Mouse (Mus musculus) spleen, postnatal 4 days (tissue): ENCODE results near the gene Olfr1425.
"Not testable (repeated sequence)": the region's sequence is repeated elsewhere in the genome, so short reads cannot be mapped to it uniquely, and the experiment has no call there.

Experiments used
- DNase-seq, 2 experiments: peaks; one replicate each; pipeline ENCODE4 v3.0.0; 2022; ENCODE audit warnings: low spot score in 2 of 2

Olfr1425 gene

DNA sequence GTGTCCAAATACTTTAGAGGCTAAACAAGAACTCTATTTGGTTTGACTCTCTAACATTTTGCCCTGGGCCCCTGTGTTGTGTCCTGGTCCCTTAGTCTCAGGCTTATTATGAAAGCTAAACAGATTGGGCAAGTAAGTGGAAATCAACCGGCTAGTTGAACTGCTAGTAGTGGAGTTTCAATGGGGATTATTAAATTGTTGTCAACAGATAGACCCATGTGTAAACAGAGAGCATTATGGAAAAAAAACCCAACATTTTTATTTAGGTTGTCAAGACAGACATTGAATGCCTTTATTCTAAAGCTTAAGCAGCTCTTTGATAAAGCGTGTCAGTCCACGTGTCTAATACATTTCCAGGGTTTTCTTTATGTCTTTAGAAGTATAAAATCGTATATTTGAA, at the start of gene Olfr1425:
Gene Olfr1425, minus strand, starts transcription at position 101 of the 400 bp plus-strand sequence.
- DNase-seq, result not testable (repeated sequence)

DNA sequence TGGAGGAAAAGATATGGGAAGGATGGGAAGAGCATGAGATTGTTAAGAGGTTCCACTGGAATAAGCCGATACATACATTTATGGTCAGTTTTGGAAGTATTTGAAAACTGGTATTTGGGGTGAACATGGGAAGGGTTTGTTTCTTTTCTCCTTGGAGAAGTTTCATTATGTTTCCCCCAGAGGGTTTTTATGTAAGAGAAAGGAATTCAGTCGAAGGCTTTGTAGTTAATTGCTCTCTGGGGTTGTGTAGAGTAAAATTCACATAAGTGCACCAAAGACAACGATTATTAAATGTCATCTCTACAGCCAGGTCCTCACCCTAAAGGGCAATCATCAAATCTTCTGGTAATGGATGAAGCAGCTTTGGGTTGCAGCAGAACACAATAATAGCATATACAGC, 45.6 kb upstream of the Olfr1425 start, which contains the start of gene Olfr76:
Gene Olfr76, minus strand, starts transcription at position 101 of the 400 bp plus-strand sequence.
- no peak for DNase-seq

DNA sequence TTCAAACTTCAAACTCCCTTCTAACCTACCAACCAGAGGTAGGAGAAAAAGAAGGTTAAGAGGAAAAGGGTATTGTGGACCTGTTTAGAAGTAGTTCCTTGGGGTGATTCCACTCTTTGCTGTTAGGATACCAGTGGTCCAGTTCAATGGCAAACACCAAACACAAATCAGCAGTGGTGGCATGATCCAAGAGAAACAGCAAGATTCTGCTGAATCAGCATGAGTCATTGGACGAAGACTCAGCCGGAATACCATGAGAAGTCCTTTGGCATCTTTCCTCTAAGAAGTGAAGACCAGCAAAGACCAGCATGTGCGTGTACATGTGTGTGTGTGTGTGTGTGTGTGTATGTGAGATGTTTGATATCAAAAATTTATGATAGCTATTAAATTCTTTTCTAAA, 38.9 kb upstream of the Olfr1425 start:
- no peak for DNase-seq

DNA sequence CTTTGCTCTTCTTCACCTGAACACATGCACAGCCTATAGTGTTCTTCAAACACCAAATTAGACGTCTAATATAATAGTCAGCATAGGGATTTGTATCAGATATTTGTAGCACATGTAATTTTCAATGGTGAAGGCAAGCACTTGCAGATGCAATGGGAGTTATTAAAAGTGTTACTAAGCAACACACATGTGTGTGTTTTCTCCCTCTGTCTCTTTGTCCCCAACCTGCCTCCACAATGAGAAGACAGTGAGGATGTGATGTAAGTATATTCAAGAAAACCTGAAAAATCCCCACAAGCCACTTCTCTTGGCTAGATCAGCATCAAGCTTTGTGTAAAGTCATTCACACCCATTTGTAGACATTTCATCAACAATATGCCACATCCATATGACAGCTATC, 38.3 kb upstream of the Olfr1425 start, which contains the start of gene Olfr1428:
Gene Olfr1428, minus strand, starts transcription at position 101 of the 400 bp plus-strand sequence.
- no peak for DNase-seq

DNA sequence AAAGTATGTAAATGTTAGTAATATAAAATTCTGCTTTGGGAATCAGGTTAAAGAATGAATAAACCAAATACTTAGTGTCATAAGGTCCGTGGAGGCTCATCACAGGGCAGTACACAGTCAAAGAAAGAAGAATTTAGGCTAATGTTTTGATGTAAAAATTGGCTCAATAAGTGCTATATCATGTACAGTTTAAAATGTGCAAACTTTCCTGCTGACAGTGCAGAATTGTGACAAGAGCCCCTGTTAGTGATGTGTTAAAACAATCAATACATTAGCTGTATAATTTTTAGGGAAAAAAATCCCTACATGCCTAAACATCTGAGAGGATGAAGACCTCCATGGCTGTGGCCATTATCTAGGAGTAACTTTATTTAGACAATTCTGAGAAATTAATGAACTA, 36.3 kb upstream of the Olfr1425 start:
- no peak for DNase-seq

DNA sequence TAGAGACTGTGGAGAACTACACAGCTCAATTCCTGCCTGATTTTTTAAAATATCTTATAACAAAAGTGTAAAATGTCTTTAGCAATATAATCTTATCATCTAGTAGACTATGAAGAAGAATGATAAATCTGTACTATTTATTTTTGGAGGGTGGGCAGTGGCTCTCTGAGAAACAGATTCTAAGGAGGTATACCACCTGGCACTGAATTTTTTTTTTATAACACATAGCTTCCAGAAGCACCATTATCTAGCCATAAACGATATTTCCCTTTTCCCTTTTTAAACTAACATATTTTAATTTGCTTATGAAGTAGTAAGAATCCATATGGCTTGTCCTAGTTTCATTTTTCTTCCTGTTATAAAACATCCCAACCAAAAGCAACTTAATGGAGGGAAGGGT, 27.0 kb upstream of the Olfr1425 start:
- DNase-seq, result no peak

DNA sequence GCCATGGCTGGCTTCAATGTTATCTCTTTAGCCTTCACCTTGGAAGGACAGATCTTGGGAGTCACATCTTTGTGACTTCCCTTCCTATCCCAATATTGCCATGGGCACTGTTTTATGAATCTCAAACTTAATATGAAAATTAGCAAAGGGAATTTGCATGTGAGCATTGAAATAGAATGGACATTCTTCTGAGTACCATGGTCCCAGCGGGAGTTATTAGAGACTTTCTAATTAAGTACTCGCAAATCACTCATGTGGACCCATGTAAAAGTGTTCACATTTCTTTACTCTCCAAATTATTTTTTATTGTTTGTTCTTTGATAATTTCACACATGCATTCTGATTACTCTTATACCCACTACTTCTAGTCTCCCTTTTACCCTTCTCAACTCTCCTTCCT, 25.7 kb upstream of the Olfr1425 start, which contains the start of gene Olfr1427:
Gene Olfr1427, minus strand, starts transcription at position 101 of the 400 bp plus-strand sequence.
- DNase-seq, result no peak

DNA sequence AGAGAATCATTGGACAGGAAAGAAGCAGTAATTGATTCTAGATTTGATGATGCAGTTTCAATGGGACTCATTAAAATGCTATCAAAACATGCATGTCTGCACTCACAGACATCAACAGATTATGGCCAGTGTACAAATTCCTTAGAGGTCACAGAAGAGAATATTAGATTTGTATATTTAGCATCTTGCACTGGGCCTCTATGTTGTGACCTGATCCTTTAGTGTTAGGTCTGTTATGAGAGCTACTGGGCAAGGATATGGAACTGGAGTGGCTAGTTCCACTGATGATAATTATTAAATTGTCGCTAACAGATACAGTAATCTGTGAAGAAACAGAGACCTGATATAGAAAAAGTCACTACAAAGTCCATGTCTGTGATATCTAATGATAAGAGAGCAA, 14.4 kb upstream of the Olfr1425 start, which contains the start of gene Olfr1426:
Gene Olfr1426, minus strand, starts transcription at position 101 of the 400 bp plus-strand sequence.
- DNase-seq, result no peak

DNA sequence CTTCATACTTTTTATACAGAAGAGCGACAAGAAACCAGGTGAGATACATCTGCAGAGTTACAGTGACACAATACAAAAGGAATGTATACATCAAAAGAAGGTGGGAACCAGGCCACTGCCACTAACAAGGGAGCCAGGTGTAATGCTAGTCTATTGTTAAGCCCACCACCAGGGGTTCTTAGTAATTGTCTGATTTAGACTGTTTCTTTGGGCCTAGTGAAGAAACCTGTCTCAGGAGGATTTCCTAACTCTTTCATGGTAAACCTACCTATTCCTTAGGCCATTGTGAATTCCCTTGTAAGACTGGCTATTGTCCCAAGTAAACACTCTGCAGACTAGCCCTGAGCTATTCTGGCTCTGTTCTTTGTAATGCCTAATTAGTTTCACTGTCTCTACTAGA, 8.0 kb downstream of the Olfr1425 start:
- not testable (repeated sequence) for DNase-seq

DNA sequence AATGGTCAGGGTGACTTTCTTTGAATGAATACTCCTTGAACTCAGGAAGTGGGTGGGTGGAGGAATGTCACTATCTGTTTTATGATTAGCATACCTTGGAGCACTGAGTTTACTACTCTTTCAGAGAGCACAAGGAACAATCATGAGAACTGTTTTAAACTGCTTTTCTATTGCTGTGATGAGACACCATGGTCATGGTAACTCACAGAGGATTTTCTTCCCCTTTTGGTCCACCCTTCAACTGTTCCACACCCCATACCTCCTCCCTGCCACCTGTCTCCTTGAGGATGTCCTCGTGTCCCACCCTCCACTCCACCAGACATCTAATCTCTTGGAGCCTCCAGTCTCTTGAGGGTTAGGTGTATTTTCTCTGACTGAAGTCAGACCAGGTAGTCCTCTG, 9.7 kb downstream of the Olfr1425 start:
- DNase-seq, result not testable (repeated sequence)

DNA sequence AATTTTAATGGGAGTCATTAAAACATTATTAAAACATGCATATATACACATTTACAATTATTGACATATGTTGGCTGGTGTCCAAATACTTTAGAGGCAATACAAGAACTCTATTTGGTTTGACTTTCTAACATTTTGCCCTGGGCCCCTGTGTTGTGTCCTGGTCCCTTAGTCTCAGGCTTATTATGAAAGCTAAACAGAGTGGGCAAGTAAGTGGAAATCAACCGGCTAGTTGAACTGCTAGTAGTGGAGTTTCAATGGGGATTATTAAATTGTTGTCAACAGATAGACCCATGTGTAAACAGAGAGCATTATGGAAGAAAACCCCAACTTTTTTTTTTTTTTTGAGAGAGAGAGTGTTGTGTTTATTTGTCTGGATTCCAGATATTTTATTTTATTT, 14.9 kb downstream of the Olfr1425 start, which contains the start of gene Olfr1424:
Gene Olfr1424, minus strand, starts transcription at position 101 of the 400 bp plus-strand sequence.
- not testable (repeated sequence) for DNase-seq

DNA sequence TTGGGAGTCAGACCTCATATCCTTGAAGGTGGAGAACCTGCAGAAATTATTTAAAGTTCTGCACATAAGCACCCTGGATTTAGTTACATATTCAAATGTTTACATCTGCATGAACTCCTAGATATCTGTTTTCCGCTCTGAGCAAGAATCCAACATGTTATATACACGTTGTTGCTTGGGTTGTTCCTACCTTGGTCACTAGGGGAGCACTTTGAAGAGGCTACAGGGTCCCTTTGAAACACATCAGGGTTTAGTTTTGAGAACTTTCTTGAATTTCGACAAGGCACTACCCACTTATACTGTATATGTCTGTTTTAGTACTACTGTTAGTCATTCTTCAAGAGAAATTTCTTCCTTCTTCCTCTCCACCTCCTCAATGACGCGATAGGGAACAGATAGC, 34.4 kb downstream of the Olfr1425 start:
- DNase-seq, result no peak

DNA sequence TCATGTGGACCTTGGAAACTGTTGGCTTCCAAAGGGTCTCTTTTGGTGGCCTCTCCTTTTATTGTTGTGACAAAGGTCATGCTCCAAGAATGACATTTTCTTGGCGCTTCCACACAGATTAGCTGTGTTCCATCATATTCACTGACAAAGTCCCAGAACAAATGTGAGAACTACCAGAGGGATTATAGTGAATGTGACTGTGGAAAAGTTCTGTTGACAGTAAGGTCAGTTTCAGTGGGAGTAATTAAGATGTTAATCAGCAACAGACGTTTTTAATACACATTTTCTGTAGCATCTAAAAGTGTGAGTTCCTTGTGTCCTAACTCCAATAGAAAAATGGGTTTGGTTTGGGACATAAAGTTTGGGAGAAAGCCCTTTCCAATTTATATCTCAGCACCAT, 36.3 kb downstream of the Olfr1425 start, which contains the start of gene Olfr1423:
Gene Olfr1423, minus strand, starts transcription at position 101 of the 400 bp plus-strand sequence.
- no peak for DNase-seq

DNA sequence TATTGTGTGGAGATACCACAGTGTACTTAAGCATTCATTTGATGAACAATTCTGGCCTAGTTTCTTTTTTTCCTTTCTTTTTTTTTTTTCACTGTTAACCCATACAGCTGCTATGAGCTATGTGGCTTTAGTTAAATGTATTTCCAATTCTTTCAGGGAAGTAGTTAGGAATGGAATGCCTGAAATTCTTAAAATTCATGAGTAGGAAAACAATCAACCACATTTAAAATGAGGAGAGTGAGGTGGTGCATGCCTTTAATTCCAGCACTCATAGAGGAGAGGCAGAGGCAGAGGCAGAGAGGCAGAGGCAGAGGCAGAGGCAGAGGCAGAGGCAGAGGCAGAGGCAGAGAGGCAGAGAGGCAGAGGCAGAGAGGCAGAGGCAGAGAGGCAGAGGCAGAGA, 39.8 kb downstream of the Olfr1425 start:
- no peak for DNase-seq

DNA sequence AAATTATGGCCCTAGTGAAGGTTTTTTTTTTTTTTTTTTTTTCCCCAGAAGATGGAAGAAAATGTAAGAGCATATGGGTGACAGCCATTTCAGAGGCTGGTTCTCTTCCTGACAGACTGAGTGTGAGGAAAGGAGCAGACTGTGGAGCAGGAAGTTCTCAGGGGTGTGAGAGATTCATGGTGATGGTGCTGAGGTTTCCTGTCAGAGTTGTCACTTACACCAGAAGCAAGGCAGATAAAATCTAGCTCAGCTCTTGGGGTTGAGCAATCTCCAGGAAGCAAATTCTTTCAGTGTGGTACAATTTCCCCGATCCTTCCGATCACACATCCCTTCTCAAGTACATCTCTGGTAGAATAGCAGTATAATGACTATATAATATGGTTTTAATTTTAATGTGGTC, 50.9 kb downstream of the Olfr1425 start:
- no peak for DNase-seq

DNA sequence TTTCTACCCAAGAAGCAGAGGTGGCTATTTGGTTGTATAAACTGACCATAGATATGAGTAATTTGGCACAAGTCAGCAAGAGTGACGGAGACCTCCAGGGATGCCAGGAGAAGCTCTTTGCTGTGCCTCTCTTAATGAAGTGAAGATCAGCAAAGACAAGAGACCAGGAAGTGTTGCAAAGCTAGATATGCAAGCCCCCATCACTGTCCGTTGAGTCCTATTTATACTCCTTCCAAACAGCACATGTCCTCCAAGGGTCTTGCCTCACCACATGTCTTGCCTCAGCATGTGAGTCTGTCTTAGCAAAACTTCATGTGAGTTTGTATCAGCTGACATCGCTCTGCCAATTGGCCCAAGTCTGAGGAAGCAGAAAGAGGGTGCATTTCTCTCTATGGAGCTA, 52.2 kb downstream of the Olfr1425 start:
- DNase-seq, result no peak

DNA sequence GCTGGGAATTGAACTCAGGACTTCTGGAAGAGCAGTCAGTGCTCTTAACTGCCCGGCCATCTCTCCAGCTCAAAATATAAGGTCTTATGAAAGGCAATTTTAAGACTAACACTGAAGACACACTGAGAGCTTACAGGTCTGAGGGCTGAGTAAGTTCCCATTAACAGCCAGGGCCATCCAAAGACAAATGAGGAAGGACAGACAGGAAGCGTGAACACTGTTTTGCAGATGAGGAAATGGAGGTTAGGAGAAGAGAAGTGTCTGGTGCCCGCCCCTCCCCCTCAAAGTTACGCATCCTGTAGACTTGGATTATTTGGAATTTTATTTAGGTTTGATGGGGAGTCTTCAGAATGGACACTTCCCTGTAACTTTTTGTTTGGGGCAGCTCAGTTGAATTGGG, 53.4 kb downstream of the Olfr1425 start:
- DNase-seq, result no peak
